Mouse (Mus musculus) G1E-ER4 (cell line): Measurements from ENCODE around the gene Lmntd1. TPM values are rescaled to one million over a fixed set of nuclear protein-coding genes. Genes with fewer than 3 reads are reported as not detected.

Experiments
- GATA1 ChIP-seq: IDR thresholded peaks from one replicate; pipeline ENCODE4 v1.8.0; 2012; ENCODE audit warnings: low read length, inconsistent platforms
- polyA plus RNA-seq: library from polyadenylated mRNA; stranded (reverse); fragments of >175 nt; gene quantifications from 2 replicates; pipeline ENCODE4 v1.2.3, GENCODE M21; 2012

Lmntd1 gene
- polyA plus RNA-seq, 1 experiment, result not detected

- no peak for TF ChIP-seq GATA1
Measured at GRCm38 (mm10) chr6:145423484-145423883, 190.6 kb downstream of the Lmntd1 start.

GRCm38 (mm10) chr6:145421666-145422065 lies 192.5 kb downstream of the Lmntd1 start:
- no peak for TF ChIP-seq GATA1

- no peak for TF ChIP-seq GATA1
Measured at GRCm38 (mm10) chr6:145420407-145420806, 193.7 kb downstream of the Lmntd1 start.

GRCm38 (mm10) chr6:145418856-145419255 lies 195.3 kb downstream of the Lmntd1 start:
- TF ChIP-seq GATA1, result no peak

- TF ChIP-seq GATA1, result no peak
Measured at GRCm38 (mm10) chr6:145417720-145418440, 196.2 kb downstream of the Lmntd1 start.

GRCm38 (mm10) chr6:145417014-145417719 lies 197.0 kb downstream of the Lmntd1 start:
- TF ChIP-seq GATA1, result no peak

- no peak for TF ChIP-seq GATA1
Measured at GRCm38 (mm10) chr6:145404369-145405051, 209.6 kb downstream of the Lmntd1 start.

- no peak for TF ChIP-seq GATA1
Measured at GRCm38 (mm10) chr6:145401140-145401539, 213.0 kb downstream of the Lmntd1 start.

- TF ChIP-seq GATA1, result no peak
Measured at GRCm38 (mm10) chr6:145397881-145398280, 216.2 kb downstream of the Lmntd1 start.

- no peak for TF ChIP-seq GATA1
Measured at GRCm38 (mm10) chr6:145396534-145396933, 217.6 kb downstream of the Lmntd1 start.

- TF ChIP-seq GATA1, result no peak
Measured at GRCm38 (mm10) chr6:145390421-145390820, 223.7 kb downstream of the Lmntd1 start.

- TF ChIP-seq GATA1, result no peak
Measured at GRCm38 (mm10) chr6:145389904-145390303, 224.2 kb downstream of the Lmntd1 start.

- TF ChIP-seq GATA1, result no peak
Measured at GRCm38 (mm10) chr6:145387378-145387777, 226.7 kb downstream of the Lmntd1 start.

- TF ChIP-seq GATA1, result no peak
Measured at GRCm38 (mm10) chr6:145382586-145383380, 231.3 kb downstream of the Lmntd1 start.

GRCm38 (mm10) chr6:145380961-145381360 lies 233.2 kb downstream of the Lmntd1 start:
- TF ChIP-seq GATA1, result no peak
